Mouse (Mus musculus): ENCODE measurements at regions not wholly inside any gene's neighbourhood (a gene's known extent, or its start where the extent isn't known, plus 50 kb on each side); places are given as distances from the start of the nearest gene placed in this dataset.
"Not testable (repeated sequence)": the region's sequence is repeated elsewhere in the genome, so short reads cannot be mapped to it uniquely, and the experiment has no call there.

DNA sequence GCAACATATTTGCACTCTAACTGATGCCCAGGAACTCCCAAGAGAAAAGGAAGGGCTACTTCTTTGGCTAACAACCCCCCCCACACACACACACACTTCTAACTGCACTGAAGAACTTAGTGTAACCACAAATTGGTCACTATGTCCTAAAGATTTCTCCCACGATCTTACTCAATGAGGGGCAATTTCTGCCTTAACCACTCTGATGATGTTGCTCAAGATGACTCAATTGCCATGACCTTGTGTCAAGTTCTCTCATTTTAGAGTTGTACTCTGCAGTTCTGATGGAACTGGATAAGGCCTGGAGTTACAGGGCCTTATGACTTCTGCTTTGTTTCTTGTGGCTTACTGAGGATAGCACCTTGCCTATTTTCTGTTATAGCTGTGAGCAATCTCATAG, 81.7 kb downstream of the Sem1 start:
- H3K36me3 ChIP-seq (ENCODE audit: control insufficient read depth, insufficient read depth, low read length): no peaks in the 10 kb centered on the region
- no peak overlapping the region for H3K4me3 ChIP-seq (ENCODE audit: control insufficient read depth in 1 of 2, insufficient read depth in 1 of 2, low read depth in 1 of 2, low read length in 2 of 2)
- WGBS: 81% methylated on average over 1 of the region's 1 CpGs
- no peak for ATAC-seq (ENCODE audit: insufficient number of reproducible peaks, insufficient read depth, low FRiP score, low read depth)
- H3K9ac ChIP-seq (ENCODE audit: low read length): no peak overlapping the region
- H3K9me3 ChIP-seq (ENCODE audit: control insufficient read depth, low read length): no peaks in the 10 kb centered on the region
- H3K27ac ChIP-seq (replicated peaks in 1 of 2; ENCODE audit: control insufficient read depth in 1 of 2, insufficient read depth in 1 of 2, low read depth in 2 of 2, low read length in 2 of 2): no peak overlapping the region
- H3K4me2 ChIP-seq (ENCODE audit: low read length): no peak overlapping the region
- H3K27me3 ChIP-seq (ENCODE audit: control insufficient read depth, insufficient read depth, low read length): no peaks in the 10 kb centered on the region
- H3K4me1 ChIP-seq (ENCODE audit: control insufficient read depth in 2 of 2, insufficient read depth in 2 of 2, low read length in 2 of 2): no peaks in the 10 kb centered on the region

DNA sequence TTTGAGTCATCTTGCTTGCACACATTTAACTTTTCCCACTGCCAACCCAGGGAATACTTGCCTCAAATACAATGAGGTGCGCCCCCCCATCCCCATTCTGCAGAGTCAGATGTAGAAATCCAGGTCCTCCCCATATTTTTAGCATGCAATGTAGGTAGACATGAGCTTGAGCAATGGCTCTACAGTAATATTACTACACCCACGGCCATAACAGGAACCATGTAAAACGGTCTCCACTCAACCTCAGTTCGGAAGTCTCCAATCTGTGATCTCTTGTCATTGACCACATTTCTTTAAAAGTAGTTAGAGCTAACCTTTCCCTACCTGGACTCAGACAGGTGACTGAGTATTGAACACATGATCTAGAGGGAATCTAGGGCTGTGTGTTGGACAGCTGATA, 82.1 kb downstream of the Sem1 start:
- Histone ChIP-seq H3K9ac (ENCODE audit: low read length) (no peak overlapping the region), H3K4me1 (ENCODE audit: control insufficient read depth in 2 of 2, insufficient read depth in 2 of 2, low read length in 2 of 2) (no peaks in the 10 kb centered on the region), H3K36me3 (ENCODE audit: control insufficient read depth, insufficient read depth, low read length) (no peaks in the 10 kb centered on the region), H3K27me3 (ENCODE audit: control insufficient read depth, insufficient read depth, low read length) (no peaks in the 10 kb centered on the region), H3K4me2 (ENCODE audit: low read length) (no peak overlapping the region), H3K9me3 (ENCODE audit: control insufficient read depth, low read length) (no peaks in the 10 kb centered on the region), H3K4me3 (ENCODE audit: control insufficient read depth in 1 of 2, insufficient read depth in 1 of 2, low read depth in 1 of 2, low read length in 2 of 2) (no peak overlapping the region), H3K27ac (replicated peaks in 1 of 2; ENCODE audit: control insufficient read depth in 1 of 2, insufficient read depth in 1 of 2, low read depth in 2 of 2, low read length in 2 of 2) (no peak overlapping the region)
- WGBS: 84% methylated on average over 4 of the region's 4 CpGs
- ATAC-seq (ENCODE audit: insufficient number of reproducible peaks, insufficient read depth, low FRiP score, low read depth): no peak

DNA sequence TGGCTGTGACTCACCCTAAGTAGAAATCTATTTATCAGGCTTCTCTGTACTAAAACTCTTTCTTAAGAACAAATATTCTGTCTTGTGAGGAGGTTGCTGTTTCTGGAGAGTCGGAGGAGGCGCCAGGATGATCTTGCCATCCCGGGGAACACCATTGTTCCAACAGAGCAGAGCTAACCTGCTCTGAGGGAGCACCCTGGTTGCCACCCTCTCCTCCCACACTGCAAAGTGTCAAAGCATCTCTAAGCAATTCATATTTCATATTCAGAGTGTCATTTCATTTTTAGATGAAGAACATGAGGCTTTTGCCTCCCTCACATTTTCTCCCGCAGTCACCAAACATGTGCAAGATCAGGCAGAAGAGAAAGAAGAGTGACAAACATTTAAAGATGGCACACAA, 90.3 kb downstream of the Sem1 start:
- Histone ChIP-seq H3K27me3 (ENCODE audit: control insufficient read depth, insufficient read depth, low read length) (no peaks in the 10 kb centered on the region), H3K36me3 (ENCODE audit: control insufficient read depth, insufficient read depth, low read length) (no peaks in the 10 kb centered on the region), H3K9ac (ENCODE audit: low read length) (no peak overlapping the region), H3K4me1 (ENCODE audit: control insufficient read depth in 2 of 2, insufficient read depth in 2 of 2, low read length in 2 of 2) (no peaks in the 10 kb centered on the region), H3K27ac (replicated peaks in 1 of 2; ENCODE audit: control insufficient read depth in 1 of 2, insufficient read depth in 1 of 2, low read depth in 2 of 2, low read length in 2 of 2) (no peak overlapping the region), H3K9me3 (ENCODE audit: control insufficient read depth, low read length) (no peaks in the 10 kb centered on the region), H3K4me3 (ENCODE audit: control insufficient read depth in 1 of 2, insufficient read depth in 1 of 2, low read depth in 1 of 2, low read length in 2 of 2) (no peak overlapping the region), H3K4me2 (ENCODE audit: low read length) (no peak overlapping the region)
- no peak for ATAC-seq (ENCODE audit: insufficient number of reproducible peaks, insufficient read depth, low FRiP score, low read depth)
- 81% methylated on average over 4 of the region's 4 CpGs for WGBS

DNA sequence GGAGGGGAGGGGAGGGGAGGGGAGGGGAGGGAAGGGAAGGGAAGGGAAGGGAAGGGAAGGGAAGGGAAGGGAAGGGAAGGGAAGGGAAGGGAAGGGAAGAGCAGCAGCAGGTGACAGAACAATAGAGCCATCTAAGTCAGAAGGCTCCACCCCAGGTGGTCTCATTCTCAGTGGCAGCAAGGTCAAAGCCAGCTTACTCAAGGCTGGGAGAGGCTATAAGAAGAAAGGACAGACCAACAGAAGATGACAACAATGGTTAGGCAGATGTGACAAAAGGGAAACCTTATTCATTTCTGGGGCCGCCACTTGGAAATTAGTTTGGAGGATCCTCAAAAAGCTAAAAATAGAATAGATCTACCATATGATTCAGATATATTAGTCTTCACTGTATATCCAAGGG, 96.9 kb downstream of the Sem1 start:
- not testable (repeated sequence) for ATAC-seq (ENCODE audit: insufficient number of reproducible peaks, insufficient read depth, low FRiP score, low read depth); H3K27me3 ChIP-seq (ENCODE audit: control insufficient read depth, insufficient read depth, low read length); H3K4me2 ChIP-seq (ENCODE audit: low read length); H3K4me3 ChIP-seq (ENCODE audit: control insufficient read depth in 1 of 2, insufficient read depth in 1 of 2, low read depth in 1 of 2, low read length in 2 of 2); H3K36me3 ChIP-seq (ENCODE audit: control insufficient read depth, insufficient read depth, low read length); H3K4me1 ChIP-seq (ENCODE audit: control insufficient read depth in 2 of 2, insufficient read depth in 2 of 2, low read length in 2 of 2); H3K9me3 ChIP-seq (ENCODE audit: control insufficient read depth, low read length); H3K9ac ChIP-seq (ENCODE audit: low read length); H3K27ac ChIP-seq (replicated peaks in 1 of 2; ENCODE audit: control insufficient read depth in 1 of 2, insufficient read depth in 1 of 2, low read depth in 2 of 2, low read length in 2 of 2)
- 91% methylated on average over 1 of the region's 1 CpGs for WGBS

DNA sequence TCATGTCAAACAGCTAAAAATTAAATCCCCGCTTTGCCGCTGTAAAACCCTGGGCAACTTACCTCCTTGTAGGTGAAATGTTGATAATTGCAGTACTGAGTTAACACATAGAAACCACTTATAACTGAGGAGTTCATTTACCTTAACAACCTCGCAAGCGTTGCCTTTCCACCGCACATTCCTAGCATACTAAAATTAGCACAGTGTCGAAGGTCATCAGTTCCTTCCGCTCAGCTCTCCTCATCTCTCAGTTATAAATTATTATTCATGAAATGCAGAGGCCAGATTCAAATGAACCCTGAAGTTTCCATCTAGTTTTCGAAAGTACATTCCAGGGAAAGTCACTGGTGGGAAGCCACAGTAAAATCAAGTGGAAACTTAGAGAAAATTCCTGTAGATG, 108.1 kb downstream of the Sem1 start:
- Histone ChIP-seq H3K36me3 (ENCODE audit: control insufficient read depth, insufficient read depth, low read length) (no peaks in the 10 kb centered on the region), H3K4me1 (ENCODE audit: control insufficient read depth in 2 of 2, insufficient read depth in 2 of 2, low read length in 2 of 2) (peaks cover 4 to 11% of the 10 kb centered on the region in 2 experiments), H3K4me3 (ENCODE audit: control insufficient read depth in 1 of 2, insufficient read depth in 1 of 2, low read depth in 1 of 2, low read length in 2 of 2) (no peak overlapping the region), H3K9ac (ENCODE audit: low read length) (no peak overlapping the region), H3K4me2 (ENCODE audit: low read length) (no peak overlapping the region), H3K9me3 (ENCODE audit: control insufficient read depth, low read length) (no peaks in the 10 kb centered on the region), H3K27ac (replicated peaks in 1 of 2; ENCODE audit: control insufficient read depth in 1 of 2, insufficient read depth in 1 of 2, low read depth in 2 of 2, low read length in 2 of 2) (no peak overlapping the region), H3K27me3 (ENCODE audit: control insufficient read depth, insufficient read depth, low read length) (no peaks in the 10 kb centered on the region)
- ATAC-seq (ENCODE audit: insufficient number of reproducible peaks, insufficient read depth, low FRiP score, low read depth): no peak
- WGBS: 43% methylated on average over 8 of the region's 8 CpGs

DNA sequence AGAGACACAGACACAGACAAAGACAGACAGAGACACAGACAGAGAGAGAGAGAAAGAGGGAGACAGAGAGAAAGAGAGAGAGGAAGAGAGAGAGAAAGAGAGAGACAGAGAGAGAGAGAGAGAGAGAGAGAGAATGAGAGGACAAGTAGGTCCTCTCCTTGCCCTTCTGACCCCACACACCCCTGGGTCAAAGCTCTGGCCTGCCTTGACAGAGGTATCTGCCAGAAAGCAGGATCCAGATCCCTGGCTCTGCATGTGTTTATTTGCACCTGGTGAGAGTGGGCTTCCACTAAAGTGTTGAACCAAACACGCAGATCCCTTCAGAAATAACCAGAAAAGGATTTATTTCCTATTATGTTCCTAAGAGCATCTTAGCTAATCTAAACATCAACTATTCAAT, 110.9 kb downstream of the Sem1 start:
- Histone ChIP-seq H3K27ac (replicated peaks in 1 of 2; ENCODE audit: control insufficient read depth in 1 of 2, insufficient read depth in 1 of 2, low read depth in 2 of 2, low read length in 2 of 2) (peak overlapping the region; percentile 51 to 62), H3K4me2 (ENCODE audit: low read length) (no peak overlapping the region), H3K4me3 (ENCODE audit: control insufficient read depth in 1 of 2, insufficient read depth in 1 of 2, low read depth in 1 of 2, low read length in 2 of 2) (no peak overlapping the region), H3K36me3 (ENCODE audit: control insufficient read depth, insufficient read depth, low read length) (no peaks in the 10 kb centered on the region), H3K4me1 (ENCODE audit: control insufficient read depth in 2 of 2, insufficient read depth in 2 of 2, low read length in 2 of 2) (peaks cover 4 to 11% of the 10 kb centered on the region in 2 experiments), H3K9me3 (ENCODE audit: control insufficient read depth, low read length) (no peaks in the 10 kb centered on the region), H3K9ac (ENCODE audit: low read length) (0 out of 2 replicates have a peak overlapping the region, but pooled peaks have one; percentile 31), H3K27me3 (ENCODE audit: control insufficient read depth, insufficient read depth, low read length) (no peaks in the 10 kb centered on the region)
- WGBS: 56% methylated on average over 1 of the region's 1 CpGs
- ATAC-seq (ENCODE audit: insufficient number of reproducible peaks, insufficient read depth, low FRiP score, low read depth): no peak

DNA sequence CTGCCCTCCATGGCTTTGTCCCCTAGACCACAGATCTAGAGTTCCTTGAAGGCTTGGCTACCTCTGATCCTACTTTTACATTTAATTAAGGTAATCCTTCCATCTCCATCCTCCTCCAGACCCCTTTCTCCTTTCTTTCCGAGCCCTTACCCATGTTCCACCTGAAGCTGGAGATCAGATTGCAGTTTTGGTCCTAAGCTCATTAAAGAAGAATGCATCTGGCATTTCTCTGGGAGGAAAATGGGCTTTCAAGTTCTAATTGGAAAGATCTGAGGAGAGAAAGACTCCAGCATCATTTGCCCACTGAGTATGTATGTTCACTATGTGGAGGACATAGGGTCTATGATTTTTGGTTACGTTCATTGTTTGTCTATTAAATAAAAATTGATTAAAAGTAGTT, 112.2 kb downstream of the Sem1 start:
- no peak overlapping the region for H3K27ac ChIP-seq (replicated peaks in 1 of 2; ENCODE audit: control insufficient read depth in 1 of 2, insufficient read depth in 1 of 2, low read depth in 2 of 2, low read length in 2 of 2)
- no peak for ATAC-seq (ENCODE audit: insufficient number of reproducible peaks, insufficient read depth, low FRiP score, low read depth)
- 71% methylated on average over 2 of the region's 2 CpGs for WGBS
- H3K9ac ChIP-seq (ENCODE audit: low read length): no peak overlapping the region
- H3K4me3 ChIP-seq (ENCODE audit: control insufficient read depth in 1 of 2, insufficient read depth in 1 of 2, low read depth in 1 of 2, low read length in 2 of 2): no peak overlapping the region
- H3K4me2 ChIP-seq (ENCODE audit: low read length): no peak overlapping the region
- no peaks in the 10 kb centered on the region for H3K36me3 ChIP-seq (ENCODE audit: control insufficient read depth, insufficient read depth, low read length)
- H3K9me3 ChIP-seq (ENCODE audit: control insufficient read depth, low read length): no peaks in the 10 kb centered on the region
- peaks cover 4 to 11% of the 10 kb centered on the region in 2 experiments for H3K4me1 ChIP-seq (ENCODE audit: control insufficient read depth in 2 of 2, insufficient read depth in 2 of 2, low read length in 2 of 2)
- no peaks in the 10 kb centered on the region for H3K27me3 ChIP-seq (ENCODE audit: control insufficient read depth, insufficient read depth, low read length)

DNA sequence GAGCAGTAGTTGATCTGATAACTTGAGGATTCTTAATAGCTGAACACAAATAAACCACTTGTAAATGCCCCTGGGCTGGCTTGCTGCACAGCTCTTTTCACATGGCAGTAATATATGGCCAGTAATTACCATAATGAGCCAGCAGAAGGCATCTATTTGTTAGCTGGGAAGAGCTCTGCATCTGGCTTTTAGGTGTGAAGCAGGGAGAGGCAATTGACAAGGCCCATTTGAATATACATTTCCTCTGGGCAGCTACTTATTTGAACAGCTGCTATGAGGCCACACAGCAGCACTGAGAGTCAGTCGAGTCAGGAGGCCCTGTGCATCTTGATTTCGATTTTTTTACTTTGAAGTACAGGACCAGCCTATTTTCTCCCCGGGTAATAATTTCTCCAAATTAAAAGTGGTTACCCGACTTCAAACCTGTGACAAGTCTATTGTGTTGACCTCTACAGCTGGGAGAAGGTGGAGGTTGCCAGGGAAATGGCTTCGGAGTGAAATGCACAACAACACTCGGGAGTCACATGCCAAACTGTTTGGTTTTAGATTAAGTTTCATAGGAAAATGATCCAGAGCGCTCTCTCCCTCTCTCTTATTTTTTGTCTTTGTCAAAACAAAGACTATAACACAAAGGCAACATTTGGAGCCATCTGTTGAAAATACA, 114.5 kb downstream of the Sem1 start:
- Histone ChIP-seq H3K9me3 (ENCODE audit: control insufficient read depth, low read length) (no peaks in the 10 kb centered on the region), H3K4me2 (ENCODE audit: low read length) (no peak overlapping the region), H3K4me1 (ENCODE audit: control insufficient read depth in 2 of 2, insufficient read depth in 2 of 2, low read length in 2 of 2) (peaks cover 6 to 19% of the 10 kb centered on the region in 2 experiments), H3K9ac (ENCODE audit: low read length) (no peak overlapping the region), H3K27me3 (ENCODE audit: control insufficient read depth, insufficient read depth, low read length) (no peaks in the 10 kb centered on the region), H3K4me3 (ENCODE audit: control insufficient read depth in 1 of 2, insufficient read depth in 1 of 2, low read depth in 1 of 2, low read length in 2 of 2) (no peak overlapping the region), H3K36me3 (ENCODE audit: control insufficient read depth, insufficient read depth, low read length) (no peaks in the 10 kb centered on the region), H3K27ac (replicated peaks in 1 of 2; ENCODE audit: control insufficient read depth in 1 of 2, insufficient read depth in 1 of 2, low read depth in 2 of 2, low read length in 2 of 2) (no peak overlapping the region)
- no peak for ATAC-seq (ENCODE audit: insufficient number of reproducible peaks, insufficient read depth, low FRiP score, low read depth)
- WGBS: 51% methylated on average over 7 of the region's 7 CpGs
